14 mouse cellular contexts compared by ENCODE assay signal in genomic region chr15:89063001-89063400, GRCm38 (mm10). TPM values are rescaled to one million over a fixed set of nuclear protein-coding genes. Genes with fewer than 3 reads are reported as not detected.
"Had no signal": no experiment of that assay in that cellular context is flagged by ENCODE, and none has a peak within 500 bp of the region (broad histone marks: within the 10 kb centered on the region; RNA-seq: fewer than 3 reads in every experiment).

No protein-coding gene starts in this region.

- H3K4me3 ChIP-seq: kidney, embryonic 15.5 days; limb, embryonic 13.5 days; myocyte; neural tube, embryonic 15.5 days had no signal

- DNase-seq: kidney, adult 18-20 months; left cerebral cortex, postnatal 4 days; lung, adult 18-20 months; midbrain, embryonic 14.5 days; retina, postnatal 1 day; thymus, adult 18-20 months; thymus, postnatal 25 days had no signal

- H3K27ac ChIP-seq: kidney, embryonic 15.5 days; limb, embryonic 13.5 days; liver, embryonic 14.5 days; neural tube, embryonic 15.5 days had no signal

RNA-seq across cellular contexts. Expression of gene Panx2, which starts 3.5 kb away (rescaled TPM):
- total RNA-seq: liver, adult 2 months; megakaryocyte-erythroid progenitor cell, adult 5-6 weeks had no signal
